Mouse (Mus musculus) left cerebral cortex, postnatal 36 days (tissue): ENCODE measurements around the gene Csnk1g1. TPM values are rescaled to one million over a fixed set of nuclear protein-coding genes. Genes with fewer than 3 reads are reported as not detected.
A peak's percentile ranks its signal among the peaks of the same experiment; 100 is the strongest.

Source experiments
- DNase-seq, 2 experiments: peaks; one replicate each; pipeline ENCODE4 v3.0.0; 2021 to 2022; ENCODE audit warnings: low spot score in 2 of 2, mixed read lengths in 1 of 2
- intact Hi-C: fragments of 180-260 bp; cut with DNase I; formaldehyde crosslinking; loops from one replicate; pipeline ENCODE4 v1.15.1; 2025
- total RNA-seq, 2 experiments: library from RNA; stranded (reverse); gene quantifications; 2 replicates each; pipeline ENCODE4 v1.2.3; 2021

The Csnk1g1 gene
- total RNA-seq, 2 experiments from 2014 or later: 36.9 to 50.0 TPM

DNA sequence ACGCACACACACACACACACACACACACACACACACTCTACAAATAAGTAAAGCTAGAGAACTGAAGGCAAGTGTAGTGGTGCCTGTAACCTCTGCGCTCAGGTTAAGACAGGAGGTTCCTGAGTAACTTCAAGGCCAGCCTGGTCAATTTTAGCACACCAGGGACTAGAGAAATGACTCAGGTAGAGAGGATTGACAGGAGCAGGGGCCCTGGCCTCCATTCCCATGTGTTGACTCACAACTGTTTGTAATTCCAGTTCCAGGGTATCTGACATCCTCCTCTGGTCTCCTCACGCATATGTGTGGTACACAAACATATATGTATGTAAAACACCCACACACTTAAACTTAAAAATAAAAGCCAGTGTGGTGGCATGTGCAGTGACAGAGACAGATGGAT is 154.7 kb downstream of the Csnk1g1 start:
- no peak for DNase-seq
- intact Hi-C loops: no loop called here

DNA sequence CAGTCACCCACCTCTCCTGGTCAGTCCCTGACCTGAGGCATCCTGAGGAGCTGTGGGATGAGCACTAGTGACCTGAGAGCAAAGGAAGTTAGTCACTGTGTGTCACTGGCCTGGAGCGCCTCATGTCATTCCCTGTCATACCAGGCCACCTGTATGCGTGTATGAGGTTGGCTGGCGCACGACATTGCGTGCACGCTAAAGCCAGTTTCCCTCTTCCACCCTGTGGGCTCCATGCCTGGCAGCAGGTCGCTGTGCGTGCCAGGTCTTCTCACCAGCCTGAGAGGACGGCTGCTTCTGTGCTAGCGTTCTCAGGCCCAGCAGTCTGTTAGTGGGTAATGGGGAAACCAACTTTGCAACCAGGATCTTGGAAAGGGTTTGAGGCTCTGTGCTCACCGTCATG is 155.6 kb downstream of the Csnk1g1 start:
- intact Hi-C loops: no loop called here
- DNase-seq: no peak

DNA sequence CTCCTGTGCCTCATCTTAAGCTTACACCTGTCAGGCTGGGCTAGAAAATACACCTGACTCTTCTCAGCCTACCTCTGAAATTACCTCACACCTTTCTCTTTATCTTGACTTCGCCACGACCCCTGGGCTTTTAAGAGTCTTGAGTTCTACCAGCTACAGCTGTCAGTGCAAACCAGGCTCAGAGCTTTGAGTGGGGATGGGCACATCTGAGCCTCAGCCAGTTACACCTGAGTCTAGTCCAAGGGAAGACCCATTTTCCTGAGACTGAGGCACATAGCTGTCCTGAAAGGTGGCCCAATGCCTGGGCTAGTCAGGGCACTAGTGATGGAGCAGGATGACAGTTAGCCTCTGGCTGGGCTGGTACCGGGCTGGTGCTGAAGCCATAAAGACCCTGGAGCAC is 158.1 kb downstream of the Csnk1g1 start:
- intact Hi-C loops: no loop called here
- DNase-seq: no peak

DNA sequence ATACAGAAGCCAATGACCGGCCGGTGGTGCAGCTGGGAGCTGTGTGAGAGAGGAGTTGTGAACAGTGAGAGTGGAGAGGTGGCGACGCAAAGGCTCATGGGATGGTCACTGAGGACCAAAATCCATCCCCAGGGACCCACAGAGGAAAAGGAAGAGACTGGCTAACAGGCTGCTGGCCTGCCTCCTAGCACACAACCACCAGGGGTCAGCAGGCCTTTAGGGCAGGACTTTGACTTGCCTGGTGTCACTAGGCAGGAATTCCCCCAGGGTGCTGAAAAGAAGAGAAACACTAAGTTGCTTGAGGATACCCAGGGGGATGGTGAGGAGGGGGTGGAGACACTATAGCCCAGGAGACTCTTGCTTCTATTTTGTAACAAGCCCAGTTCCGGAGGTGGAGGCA is 158.8 kb downstream of the Csnk1g1 start:
- intact Hi-C loops: no loop called here
- DNase-seq: no peak

DNA sequence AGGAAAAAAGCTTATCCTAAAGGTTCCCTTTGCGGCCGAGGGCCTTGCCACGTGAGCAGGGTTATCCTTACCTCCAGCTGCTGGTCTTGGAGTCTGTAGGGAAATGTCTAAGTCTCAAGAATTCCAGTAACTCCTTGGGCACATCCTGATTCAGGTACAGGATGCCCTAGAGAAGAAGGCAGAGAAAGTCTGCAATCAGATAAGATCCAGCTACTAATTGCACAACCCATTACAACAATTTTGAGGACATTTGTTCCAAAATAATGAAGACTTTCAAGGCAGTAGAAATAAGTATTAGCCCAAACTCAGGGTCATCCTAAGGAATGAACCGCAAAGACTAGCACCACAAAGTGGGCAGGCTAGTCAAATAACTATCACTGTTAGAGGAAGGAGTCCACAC is 159.3 kb downstream of the Csnk1g1 start:
- intact Hi-C loops: no loop called here
- no peak for DNase-seq

DNA sequence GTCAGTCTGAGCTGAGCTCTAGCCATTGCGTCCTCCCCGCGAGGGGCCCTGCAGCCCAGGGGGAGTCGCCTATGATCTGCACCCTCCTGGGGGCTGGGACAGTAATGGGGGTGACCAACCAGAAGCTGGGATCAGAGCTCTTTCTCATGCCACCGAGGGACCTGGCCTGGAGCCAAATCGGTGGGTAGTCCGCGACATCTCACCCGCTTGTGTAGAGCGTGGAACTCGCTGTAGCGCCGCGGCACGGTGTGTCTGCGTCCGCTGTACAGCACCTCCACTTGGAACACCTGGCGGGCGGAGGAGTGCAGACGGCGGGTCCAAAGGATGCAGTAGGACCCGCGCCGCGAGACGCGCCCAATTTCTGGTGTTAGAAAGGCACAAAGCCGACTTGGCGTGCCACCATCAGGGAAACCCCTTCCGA is 160.3 kb downstream of the Csnk1g1 start:
- intact Hi-C loops: no loop called here
- DNase-seq: peak in 1 of 2 experiments; percentile 25

DNA sequence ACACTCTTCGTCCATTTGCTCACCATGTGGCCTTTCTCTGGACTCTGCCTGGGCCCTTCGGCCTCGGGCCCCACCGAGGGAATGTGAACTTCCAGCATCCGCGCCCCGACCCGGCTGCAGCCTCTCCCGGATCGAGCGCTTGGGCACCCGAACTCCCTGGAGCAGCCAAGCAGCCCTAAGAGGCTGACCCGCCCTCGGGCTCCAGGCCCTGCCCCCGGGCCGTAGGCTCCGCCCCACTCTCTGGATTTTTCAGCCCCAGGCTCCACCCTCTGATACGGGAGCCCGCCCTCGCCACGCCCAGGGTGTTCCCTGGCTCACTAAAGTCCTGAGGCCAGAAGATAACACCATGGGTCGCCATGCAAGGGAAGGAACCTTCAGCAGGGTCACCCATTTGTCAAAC is 160.9 kb downstream of the Csnk1g1 start, which contains the start of gene Snx22:
Gene Snx22, minus strand, starts transcription at position 137 of the 400 bp plus-strand sequence.
- DNase-seq: peak; percentile 43 to 56
- intact Hi-C loops: no loop called here

DNA sequence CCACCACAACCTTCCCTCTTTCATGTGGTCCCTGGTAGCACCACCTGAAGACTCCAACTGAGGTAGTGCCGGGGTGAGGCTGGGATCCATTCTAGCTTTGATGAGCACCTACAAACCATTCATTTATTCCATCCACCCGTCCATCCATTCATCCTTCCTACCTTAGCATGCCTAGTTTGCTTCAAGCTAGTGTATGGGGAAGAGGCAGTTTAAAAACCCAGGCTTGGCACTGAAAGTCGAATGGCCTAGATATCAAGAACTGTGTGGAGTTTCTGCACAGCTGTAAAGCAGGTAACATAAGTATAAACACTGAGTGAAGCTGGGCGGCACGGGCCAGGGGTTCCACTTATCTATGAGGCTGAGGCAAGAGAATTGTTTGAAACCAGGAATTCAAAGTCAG is 161.4 kb downstream of the Csnk1g1 start:
- intact Hi-C loops: no loop called here
- DNase-seq: no peak

DNA sequence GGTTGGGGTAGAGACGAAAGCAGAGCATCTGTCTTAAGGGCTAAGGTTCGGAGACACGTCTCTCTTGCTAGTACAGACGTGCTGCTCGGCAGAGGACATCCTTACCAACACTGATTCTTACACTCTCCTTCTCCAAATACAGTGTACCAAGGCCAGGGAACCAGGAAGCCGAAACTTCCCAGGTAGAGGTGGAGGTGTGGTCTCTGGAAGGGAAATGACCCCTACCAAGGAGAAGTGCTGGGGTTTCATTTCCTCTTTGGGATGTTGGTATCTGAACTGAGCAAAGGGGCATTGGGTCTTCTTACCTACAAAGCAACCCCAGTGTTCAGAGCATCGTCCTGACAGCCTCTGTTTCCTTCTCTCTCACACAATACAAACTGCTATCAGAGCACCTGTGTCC is 164.0 kb downstream of the Csnk1g1 start:
- intact Hi-C loops: no loop called here
- DNase-seq: no peak

DNA sequence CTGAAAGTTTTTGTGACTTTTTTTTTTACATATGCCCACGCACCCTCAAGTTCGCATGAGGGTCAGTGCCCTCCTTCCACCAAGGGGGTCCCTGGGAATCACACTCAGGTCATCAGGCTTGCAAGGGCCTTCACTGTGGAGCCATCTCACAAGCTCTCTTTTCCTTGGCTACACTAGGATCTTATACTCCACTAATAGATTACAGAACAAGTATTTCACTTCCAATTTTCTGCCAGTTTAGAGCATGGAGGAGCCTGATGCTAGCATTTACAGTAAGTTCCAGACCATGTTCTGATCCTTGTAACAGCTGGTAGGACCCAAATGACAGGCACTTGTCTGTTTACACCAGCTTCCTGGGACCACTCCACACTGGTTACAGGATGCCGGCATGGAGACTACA is 169.3 kb downstream of the Csnk1g1 start:
- DNase-seq: no peak
- intact Hi-C loops: no loop called here

DNA sequence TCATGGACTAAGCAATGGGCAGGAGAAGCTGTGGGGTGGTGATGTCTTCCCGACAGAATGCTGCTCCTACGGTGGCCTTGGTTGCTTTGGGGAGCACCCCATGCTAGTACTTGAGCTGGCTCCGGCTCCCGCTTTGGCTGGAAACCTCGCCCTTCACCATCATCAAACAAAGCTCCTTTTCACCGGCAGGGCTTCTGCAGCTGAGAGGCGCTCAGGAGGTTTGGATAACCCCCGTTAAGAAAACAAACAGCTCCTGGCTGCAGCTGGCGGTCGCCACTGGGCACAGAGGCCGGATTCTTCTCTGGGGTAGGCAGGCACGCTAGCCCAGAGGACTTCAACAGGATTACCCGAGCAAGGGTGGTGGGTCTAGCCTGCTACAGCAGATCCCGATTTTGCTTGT is 169.8 kb downstream of the Csnk1g1 start:
- no peak for DNase-seq
- intact Hi-C loops: no loop called here

DNA sequence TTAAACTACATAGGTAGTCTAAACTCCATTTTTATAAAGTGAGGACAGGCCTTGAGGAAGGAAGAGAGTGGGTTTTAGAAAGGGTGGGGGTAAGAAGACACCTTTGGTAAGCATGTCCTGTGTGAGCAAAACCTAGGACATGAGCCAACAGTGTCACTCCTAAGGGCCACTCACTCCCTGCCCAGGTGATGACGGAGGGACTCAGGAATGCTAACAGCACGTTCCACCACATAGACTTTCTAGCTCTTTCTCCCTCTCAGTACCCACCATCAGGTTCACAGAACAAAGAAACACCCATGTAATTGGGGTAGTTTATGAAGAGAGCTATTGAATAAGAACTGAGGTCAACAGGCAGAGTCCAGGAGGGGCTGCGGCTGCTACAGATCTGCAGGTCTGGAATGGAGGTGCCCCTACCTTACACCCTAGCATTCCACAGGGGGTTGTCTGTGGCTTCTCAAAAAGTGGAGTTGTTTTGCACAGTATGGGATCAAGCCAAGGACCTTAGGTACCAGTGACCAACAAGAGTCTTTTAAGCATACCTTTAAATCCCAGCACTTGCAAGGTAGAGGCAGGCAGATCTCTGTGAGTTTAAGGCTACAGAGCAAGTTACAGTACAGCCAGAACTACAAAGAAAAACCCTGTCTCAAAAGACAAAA is 172.2 kb downstream of the Csnk1g1 start:
- intact Hi-C loops: no loop called here
- no peak for DNase-seq

DNA sequence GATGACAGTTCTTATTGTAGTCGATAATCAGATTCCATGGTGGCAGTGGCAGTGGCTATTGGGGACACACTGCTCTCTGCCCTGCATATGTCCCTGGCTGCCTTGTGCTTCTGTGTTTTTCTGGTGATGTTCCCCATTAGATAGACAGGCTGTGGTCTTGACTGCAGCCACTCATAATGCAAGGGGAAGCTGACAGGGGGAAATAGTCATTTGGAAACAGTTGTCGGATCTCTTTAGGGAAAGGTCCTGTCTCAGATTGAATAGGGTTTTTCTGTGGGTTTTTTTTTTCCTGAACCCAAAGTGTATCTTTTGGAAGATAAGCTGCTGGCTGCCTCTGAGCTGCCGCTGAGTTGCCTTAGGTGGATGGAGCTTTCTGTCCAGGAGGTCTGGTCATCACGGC is 173.3 kb downstream of the Csnk1g1 start:
- intact Hi-C loops: no loop called here
- no peak for DNase-seq

DNA sequence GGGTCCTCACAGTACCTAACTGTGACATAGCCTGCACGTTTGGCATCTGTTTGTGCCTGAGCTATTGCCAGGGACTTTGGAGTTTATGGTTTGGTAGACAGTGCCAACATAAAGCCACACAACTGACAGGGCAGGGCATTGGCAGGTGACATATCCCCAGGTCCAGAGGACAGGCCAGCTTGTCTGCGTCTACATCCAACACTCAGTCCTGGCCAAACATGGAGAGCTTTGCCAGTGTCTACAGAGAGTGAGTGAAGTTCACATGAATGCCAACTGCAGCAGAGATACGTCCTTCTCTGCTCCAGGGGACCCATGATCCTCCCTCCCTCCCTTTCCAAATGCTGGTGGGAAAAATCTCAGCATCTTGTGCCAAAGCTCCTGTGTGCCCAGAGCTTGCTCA is 175.4 kb downstream of the Csnk1g1 start:
- intact Hi-C loops: no loop called here
- no peak for DNase-seq

DNA sequence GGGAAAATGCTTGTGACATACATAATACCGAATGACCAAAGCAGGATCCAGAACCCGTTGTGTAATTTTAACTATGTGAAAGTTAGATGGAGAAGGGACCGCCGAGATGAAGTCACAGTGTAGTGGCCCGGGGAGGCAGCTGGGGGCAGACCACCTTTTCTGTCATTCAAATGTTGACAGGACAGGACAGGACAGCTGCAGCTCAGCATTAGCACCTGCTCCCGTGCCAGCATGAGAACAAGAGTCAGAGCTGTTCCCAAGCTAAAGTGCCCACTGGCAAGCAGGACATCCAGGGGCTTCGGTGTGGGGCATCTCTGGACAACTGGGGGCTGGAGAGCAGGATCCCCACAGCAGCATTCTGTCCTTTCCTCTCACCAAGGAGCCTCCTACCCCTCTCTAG is 178.3 kb downstream of the Csnk1g1 start:
- intact Hi-C loops: no loop called here

DNA sequence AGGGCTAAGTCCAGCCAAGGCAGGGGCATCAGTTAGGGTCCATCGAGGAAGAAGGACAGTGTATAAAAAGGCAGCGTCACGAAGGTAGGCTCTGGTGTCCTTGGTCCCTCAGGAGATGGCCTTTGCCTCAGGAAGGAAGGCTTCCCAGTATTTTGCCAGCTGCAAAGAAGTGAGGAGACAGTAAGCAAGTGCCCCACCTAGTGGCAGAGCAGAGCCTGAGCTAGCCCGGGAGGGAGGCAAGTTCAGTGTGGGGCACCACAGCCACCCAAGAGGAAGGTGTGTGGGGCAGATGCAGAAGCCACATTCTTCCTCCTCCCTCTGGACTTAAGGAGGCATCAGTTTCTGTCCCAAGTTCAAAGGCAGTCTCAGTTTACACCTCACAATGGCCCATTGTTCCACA is 179.7 kb downstream of the Csnk1g1 start:
- DNase-seq: peak in 1 of 2 experiments; percentile 29
- intact Hi-C loops: no loop called here

More for the DNA sequence above, 178.3 kb downstream of the Csnk1g1 start:
- no peak for DNase-seq

DNA sequence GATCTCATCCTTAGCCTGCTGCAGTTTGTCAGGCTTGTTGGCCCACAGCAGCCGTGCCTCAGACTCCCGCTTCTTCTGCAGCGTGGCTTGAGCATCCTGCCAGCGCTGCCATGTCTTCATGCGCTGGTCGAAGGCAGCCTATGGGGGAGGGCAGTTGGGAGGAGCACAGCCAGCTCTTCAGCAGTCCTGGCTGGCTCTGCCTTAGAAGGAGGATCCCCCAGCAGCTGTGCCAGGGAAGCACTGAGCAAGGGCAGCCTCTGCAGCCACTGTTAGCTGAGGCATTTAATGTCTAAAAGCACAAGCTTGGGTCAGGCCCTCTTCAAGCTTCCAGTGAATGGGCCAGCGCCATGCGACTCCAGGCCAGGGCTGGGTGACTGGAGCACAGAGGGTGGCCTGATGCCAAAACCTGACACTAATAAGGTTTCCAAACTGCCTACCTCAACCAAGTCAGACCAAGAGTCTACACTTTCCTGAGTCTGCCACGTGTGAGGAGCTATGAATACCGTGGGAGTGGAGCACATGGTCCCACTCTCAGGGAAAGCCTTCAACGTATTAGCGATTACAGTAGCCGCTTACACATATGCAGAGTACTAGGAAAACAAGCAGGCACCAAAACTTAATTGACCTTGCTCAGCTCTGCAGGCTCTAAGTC is 182.0 kb downstream of the Csnk1g1 start:
- intact Hi-C loops: no loop called here
- DNase-seq: no peak

DNA sequence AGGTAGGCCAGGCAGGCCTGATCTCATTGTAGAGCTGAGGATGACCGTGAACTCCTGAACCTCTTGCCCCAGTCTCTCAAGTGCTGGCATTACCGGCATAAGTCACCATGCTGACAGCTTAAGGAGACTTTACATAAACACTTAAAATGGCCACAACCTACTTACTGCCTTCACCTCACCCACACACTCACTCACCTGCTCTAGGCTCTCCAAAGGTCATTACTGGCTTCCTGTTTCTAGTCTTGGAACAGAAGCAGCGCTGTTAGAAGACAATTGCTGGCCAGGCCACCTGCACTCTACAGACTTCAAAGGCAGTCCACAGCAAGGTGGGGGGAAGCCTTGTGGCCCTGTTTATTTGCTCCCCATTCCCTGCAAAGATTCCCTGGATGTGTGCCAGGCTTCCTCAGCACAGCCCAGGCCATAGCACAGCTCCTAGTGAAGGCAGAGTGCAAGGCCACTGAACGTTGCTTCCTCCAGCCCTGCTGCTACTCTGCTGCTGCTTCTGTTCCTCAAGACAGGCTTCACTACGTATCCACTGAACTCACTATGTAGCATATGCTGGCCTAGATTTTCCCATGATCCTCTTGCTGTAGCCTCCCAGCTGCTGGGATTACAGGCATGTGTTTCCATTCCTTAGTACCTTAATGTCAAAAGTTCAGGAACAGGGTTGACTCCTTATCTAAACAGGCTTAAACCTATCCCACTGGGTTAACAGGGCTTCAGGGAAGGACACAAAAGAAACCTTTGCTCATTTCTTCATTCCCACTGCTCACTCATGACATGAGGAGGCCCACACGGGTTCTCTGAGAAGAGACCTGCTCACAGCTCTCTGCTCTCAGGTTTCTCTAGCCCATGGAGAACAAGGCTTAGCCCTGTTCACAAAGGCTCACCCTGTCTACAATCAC is 182.9 kb downstream of the Csnk1g1 start:
- intact Hi-C loops: no loop called here
- DNase-seq: no peak

DNA sequence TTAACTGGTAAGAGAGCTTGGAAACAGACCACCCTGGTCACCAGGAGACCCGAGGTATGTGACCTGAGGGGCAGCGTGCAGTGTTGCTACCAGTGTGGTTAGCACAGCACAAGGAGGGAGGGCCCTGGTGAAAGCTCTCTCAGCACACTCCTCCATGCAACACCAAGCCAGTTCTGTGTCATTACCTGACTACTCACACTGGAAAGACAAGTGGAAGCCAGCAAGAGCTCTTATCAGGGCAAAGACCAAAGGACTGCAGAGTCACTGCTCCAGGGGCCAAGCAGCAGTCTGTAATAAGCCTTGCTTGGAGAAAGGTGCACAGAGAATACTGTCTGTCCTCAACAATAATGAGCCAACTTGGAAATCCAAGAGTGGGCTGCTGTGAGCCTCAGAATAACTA is 183.9 kb downstream of the Csnk1g1 start:
- intact Hi-C loops: no loop called here
- DNase-seq: no peak
